Mouse (Mus musculus): ENCODE results near the gene Nkd1.

Nkd1 gene

GRCm38 (mm10) chr8:88520985-88521527, at the start of gene Nkd1:
Gene Nkd1 (plus strand): TSS chr8:88521354.
- peak; percentile 87 for DNase-seq

GRCm38 (mm10) chr8:88481290-88481689, 39.9 kb upstream of the Nkd1 start:
- DNase-seq: no peak

GRCm38 (mm10) chr8:88488391-88488829, 32.7 kb upstream of the Nkd1 start:
- DNase-seq: no peak

GRCm38 (mm10) chr8:88494076-88494475, 27.1 kb upstream of the Nkd1 start:
- DNase-seq: no peak

GRCm38 (mm10) chr8:88495071-88495805, 25.9 kb upstream of the Nkd1 start:
- peak in 1 of 2 experiments; percentile 16 for DNase-seq

- DNase-seq: no peak
Measured at GRCm38 (mm10) chr8:88502143-88502542, 19.0 kb upstream of the Nkd1 start.

GRCm38 (mm10) chr8:88506981-88507380, 14.2 kb upstream of the Nkd1 start:
- no peak for DNase-seq

GRCm38 (mm10) chr8:88511061-88511460, 10.1 kb upstream of the Nkd1 start:
- no peak for DNase-seq

GRCm38 (mm10) chr8:88512094-88512794, 8.9 kb upstream of the Nkd1 start:
- DNase-seq: peak; percentile 44 to 46

- DNase-seq: no peak
Measured at GRCm38 (mm10) chr8:88518047-88518446, 3.1 kb upstream of the Nkd1 start.

- peak; percentile 27 to 44 for DNase-seq
Measured at GRCm38 (mm10) chr8:88520381-88520780, 773 bp upstream of the Nkd1 start.

GRCm38 (mm10) chr8:88521541-88522414, 624 bp downstream of the Nkd1 start:
- DNase-seq: peak; percentile 25 to 34

- peak; percentile 18 to 41 for DNase-seq
Measured at GRCm38 (mm10) chr8:88522433-88523030, 1.4 kb downstream of the Nkd1 start.

- DNase-seq: no peak
Measured at GRCm38 (mm10) chr8:88523621-88524020, 2.5 kb downstream of the Nkd1 start.

GRCm38 (mm10) chr8:88524132-88524531, 3.0 kb downstream of the Nkd1 start:
- no peak for DNase-seq

- no peak for DNase-seq
Measured at GRCm38 (mm10) chr8:88524851-88525250, 3.7 kb downstream of the Nkd1 start.

GRCm38 (mm10) chr8:88526296-88526695, 5.1 kb downstream of the Nkd1 start:
- DNase-seq: no peak

GRCm38 (mm10) chr8:88528186-88528585, 7.0 kb downstream of the Nkd1 start:
- no peak for DNase-seq

- no peak for DNase-seq
Measured at GRCm38 (mm10) chr8:88529798-88530197, 8.6 kb downstream of the Nkd1 start.

- no peak for DNase-seq
Measured at GRCm38 (mm10) chr8:88537081-88537480, 15.9 kb downstream of the Nkd1 start.

GRCm38 (mm10) chr8:88537998-88538975, 17.1 kb downstream of the Nkd1 start:
- DNase-seq: no peak

Data from cerebellum, adult 18-20 months (tissue).